Mouse (Mus musculus) cerebellum, adult 2 months (tissue): ENCODE results near the gene Ubr4. TPM values are rescaled to one million over a fixed set of nuclear protein-coding genes. Genes with fewer than 3 reads are reported as not detected.
A peak's percentile ranks its signal among the peaks of the same experiment; 100 is the strongest.

Experiments
- DNase-seq, 2 experiments: peaks; one replicate each; pipeline ENCODE4 v3.0.0; 2021
- H3K27ac ChIP-seq: fragments of 200-500 bp; 2 replicates; pipeline ENCODE4 v1.5.1; 2012; ENCODE audit warnings: low read length, control low read depth, inconsistent platforms; ENCODE audit not compliant: insufficient read depth
- H3K27me3 ChIP-seq: fragments of 200-500 bp; 2 replicates; pipeline ENCODE4 v1.6.1; 2012; ENCODE audit warnings: inconsistent platforms, mild to moderate bottlenecking, low read length, moderate library complexity; ENCODE audit not compliant: control insufficient read depth, insufficient read depth
- H3K4me1 ChIP-seq: fragments of 200-500 bp; 2 replicates; pipeline ENCODE4 v1.6.1; 2011; ENCODE audit warnings: low read length; ENCODE audit not compliant: control insufficient read depth, insufficient read depth
- H3K4me3 ChIP-seq: fragments of 200-500 bp; replicated peaks from 2 replicates; pipeline ENCODE3; 2011; ENCODE audit warnings: mild to moderate bottlenecking, low read depth, low read length, control low read depth; ENCODE audit not compliant: insufficient read depth
- CTCF ChIP-seq: fragments of 200-500 bp; IDR thresholded peaks from 2 replicates; pipeline ENCODE4 v1.5.1; 2011; ENCODE audit warnings: low read depth, mild to moderate bottlenecking, control low read depth, low read length, moderate library complexity, borderline replicate concordance; ENCODE audit not compliant: insufficient read depth
- POLR2A ChIP-seq: fragments of 200-500 bp; IDR thresholded peaks from 2 replicates; pipeline ENCODE4 v1.6.1; 2011; ENCODE audit warnings: low read length, control low read depth, borderline replicate concordance; ENCODE audit not compliant: insufficient read depth
- WGBS: fragments of 180-500 bp; shearing (Covaris S2); methylation state at CpG from one replicate; pipeline ENCODE4 v1.1.7; 2018; 5-methylcytosine and 5-hydroxymethylcytosine counted together
- polyA plus RNA-seq: library from polyadenylated mRNA; depleted of rRNA; stranded (reverse); fragments of >200 nt; gene quantifications from 2 replicates; pipeline ENCODE4 v1.2.3, GENCODE M21; 2012

Ubr4 gene
- polyA plus RNA-seq, 1 experiment = 256 TPM

GRCm38 (mm10) chr4:139340835-139341234 lies 11.6 kb upstream of the Ubr4 start:
- H3K4me3 ChIP-seq = no peak overlapping the region
- DNase-seq = no peak
- TF ChIP-seq CTCF = no peak
- TF ChIP-seq POLR2A = no peak
- H3K27ac ChIP-seq = no peak overlapping the region
- no peaks in the 10 kb centered on the region for H3K4me1 ChIP-seq
- 87% methylated on average over 4 of the region's 4 CpGs for WGBS
- H3K27me3 ChIP-seq = no peaks in the 10 kb centered on the region

DNA sequence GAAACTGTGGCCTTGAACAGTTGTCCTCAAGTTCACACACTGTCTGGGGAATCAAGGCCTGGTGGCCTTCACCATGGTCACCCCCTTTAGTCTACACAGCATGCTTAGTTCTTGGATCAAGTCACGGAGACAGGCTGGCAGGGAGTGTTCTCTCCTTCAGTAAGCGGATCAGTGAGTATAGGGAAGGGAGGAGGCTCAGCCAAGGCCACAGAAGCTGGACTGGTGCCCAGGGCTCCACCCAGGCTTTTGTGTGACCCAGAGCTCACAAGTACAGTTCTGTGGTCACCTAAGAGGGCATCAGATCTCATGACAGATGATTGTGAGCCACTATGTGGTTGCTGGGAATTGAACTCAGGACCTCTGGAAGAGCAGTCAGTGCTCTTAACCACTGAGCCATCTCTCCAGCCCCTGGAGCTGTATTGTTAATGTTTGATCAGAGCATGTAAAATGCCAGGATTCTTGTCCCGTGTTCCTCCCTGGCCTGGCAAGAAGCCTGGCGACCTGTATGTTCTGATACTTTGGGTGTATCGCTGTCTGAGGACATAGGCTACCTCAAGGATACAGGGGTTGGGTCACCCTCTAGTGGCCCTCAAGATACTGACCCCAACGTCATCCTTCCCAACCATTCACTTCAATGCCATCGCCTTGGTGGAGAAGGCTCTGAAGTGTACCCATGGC lies 10.7 kb upstream of the Ubr4 start:
- no peak for TF ChIP-seq POLR2A
- TF ChIP-seq CTCF = no peak
- Histone ChIP-seq H3K27me3 (no peaks in the 10 kb centered on the region), H3K4me1 (no peaks in the 10 kb centered on the region), H3K27ac (no peak overlapping the region), H3K4me3 (no peak overlapping the region)
- DNase-seq = no peak
- WGBS = 55% methylated on average over 7 of the region's 7 CpGs

DNA sequence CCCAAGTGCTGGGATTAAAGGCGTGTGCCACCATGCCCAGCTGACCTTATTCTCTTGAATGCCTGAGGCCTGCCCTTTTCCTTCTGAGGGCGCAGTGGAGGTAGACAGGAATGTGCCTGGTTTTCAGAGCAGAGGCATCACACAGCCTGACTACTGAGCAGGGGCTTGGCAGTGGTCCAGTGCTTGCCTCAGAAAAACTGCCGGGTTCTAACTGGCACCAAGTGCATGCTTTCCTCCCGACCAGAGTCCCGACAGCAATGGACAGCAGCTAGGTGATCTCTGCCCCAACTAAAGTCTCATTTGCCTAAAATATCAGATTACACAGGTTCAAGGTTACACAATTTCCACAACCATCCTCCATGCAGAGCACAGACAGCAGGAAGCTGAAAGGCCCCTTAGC lies 8.7 kb upstream of the Ubr4 start:
- Histone ChIP-seq H3K4me3 (no peak overlapping the region), H3K27me3 (no peaks in the 10 kb centered on the region), H3K4me1 (no peaks in the 10 kb centered on the region), H3K27ac (no peak overlapping the region)
- WGBS = 25% methylated on average over 5 of the region's 5 CpGs
- no peak for TF ChIP-seq POLR2A
- DNase-seq = peak; percentile 29

DNA sequence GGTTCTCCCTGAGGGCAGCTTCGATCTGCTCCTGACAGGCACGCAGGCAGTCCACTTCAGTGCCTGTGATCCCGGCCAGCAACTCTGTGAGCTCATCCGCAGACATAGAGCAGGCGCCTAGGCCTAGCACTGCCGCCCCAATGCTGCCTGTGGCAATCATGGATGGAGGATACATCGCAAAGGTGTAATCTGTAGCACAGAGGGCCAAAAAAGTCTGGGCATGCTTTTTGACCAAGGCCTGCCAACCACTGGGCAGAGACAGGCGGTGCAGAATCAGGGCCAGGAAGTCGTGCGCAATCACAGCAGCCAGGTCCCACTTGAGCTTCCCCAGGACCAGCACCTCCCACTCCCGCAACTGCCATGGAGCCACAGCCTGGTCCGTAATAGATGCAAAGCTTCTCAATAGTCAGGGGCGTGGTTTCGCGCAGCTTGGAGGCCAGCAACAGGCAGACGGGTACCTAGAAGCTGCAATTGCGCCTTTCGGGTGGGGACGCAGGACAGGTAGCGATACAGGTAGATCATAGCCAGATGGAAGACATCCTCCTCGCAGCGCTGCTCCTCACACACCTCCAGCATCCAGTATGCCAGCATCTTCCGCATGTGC lies 6.9 kb upstream of the Ubr4 start:
- no peak overlapping the region for H3K4me3 ChIP-seq
- DNase-seq = no peak
- TF ChIP-seq POLR2A (no peak), CTCF (no peak)
- H3K27me3 ChIP-seq = no peaks in the 10 kb centered on the region
- H3K4me1 ChIP-seq = no peaks in the 10 kb centered on the region
- H3K27ac ChIP-seq = no peak overlapping the region
- 70% methylated on average over 23 of the region's 23 CpGs for WGBS

GRCm38 (mm10) chr4:139352832-139353231 lies 423 bp downstream of the Ubr4 start:
- no peak for TF ChIP-seq POLR2A
- TF ChIP-seq CTCF = no peak
- no peak for DNase-seq

GRCm38 (mm10) chr4:139357211-139357610 lies 4.8 kb downstream of the Ubr4 start:
- TF ChIP-seq CTCF = no peak
- TF ChIP-seq POLR2A = no peak
- Histone ChIP-seq H3K4me3 (no peak overlapping the region), H3K27me3 (no peaks in the 10 kb centered on the region), H3K27ac (no peak overlapping the region), H3K4me1 (no peaks in the 10 kb centered on the region)
- WGBS = 91% methylated on average over 3 of the region's 3 CpGs
- DNase-seq = no peak

More at GRCm38 (mm10) chr4:139352832-139353231, 423 bp downstream of the Ubr4 start:
- Histone ChIP-seq H3K27ac (peak overlapping the region; percentile 95; the same call in 1 of the 2 replicates), H3K4me3 (peak overlapping the region; percentile 99), H3K4me1 (peaks cover 3% of the 10 kb centered on the region; the same call in 1 of the 2 replicates), H3K27me3 (no peaks in the 10 kb centered on the region)
- WGBS = 0% methylated on average over 7 of the region's 7 CpGs

DNA sequence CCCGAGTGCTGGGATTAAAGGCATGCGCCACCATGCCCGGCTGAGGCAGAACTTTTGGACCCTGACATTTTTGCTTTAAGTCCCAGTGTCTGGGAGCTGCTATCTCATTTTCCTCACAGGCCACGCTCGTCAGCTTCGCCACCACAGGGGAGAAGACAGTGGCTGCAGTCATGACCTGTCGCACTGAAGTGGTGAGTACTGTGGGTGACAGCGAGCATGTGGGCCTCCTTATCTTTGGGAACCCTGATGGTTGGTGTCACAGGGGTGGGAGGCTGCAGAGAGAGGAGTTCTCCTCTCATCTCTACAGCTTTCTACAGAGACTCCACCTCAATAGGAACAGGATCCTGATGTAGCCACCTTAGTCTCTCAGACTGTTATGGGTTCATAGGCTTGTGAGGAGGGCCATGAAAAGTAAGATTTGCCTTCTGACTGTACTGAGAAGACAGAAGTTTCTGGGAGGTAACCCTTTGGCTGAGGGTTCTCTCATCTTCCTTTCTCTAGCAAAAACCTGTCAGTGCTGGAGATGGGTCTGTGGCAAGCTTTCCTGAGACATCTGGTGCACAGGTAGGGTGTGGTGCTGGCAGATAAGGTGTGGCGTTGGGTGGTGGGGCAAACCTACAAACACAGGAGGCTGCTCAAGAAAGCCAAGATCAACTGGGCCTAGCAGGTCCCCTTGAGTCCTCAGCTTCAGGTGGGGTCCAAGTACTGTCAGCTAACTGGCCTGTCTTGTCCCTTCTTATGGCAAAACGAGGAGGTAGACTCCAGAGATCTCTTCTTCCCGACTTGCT lies 8.5 kb downstream of the Ubr4 start:
- 91% methylated on average over 11 of the region's 11 CpGs for WGBS
- H3K4me3 ChIP-seq = no peak overlapping the region
- H3K4me1 ChIP-seq = no peaks in the 10 kb centered on the region
- no peak overlapping the region for H3K27ac ChIP-seq
- DNase-seq = no peak
- TF ChIP-seq CTCF (no peak), POLR2A (no peak)
- H3K27me3 ChIP-seq = no peaks in the 10 kb centered on the region

- DNase-seq = no peak
- no peaks in the 10 kb centered on the region for H3K27me3 ChIP-seq
- 96% methylated on average over 3 of the region's 3 CpGs for WGBS
- H3K27ac ChIP-seq = no peak overlapping the region
- H3K4me3 ChIP-seq = no peak overlapping the region
- TF ChIP-seq CTCF = no peak
- TF ChIP-seq POLR2A = no peak
- H3K4me1 ChIP-seq = no peaks in the 10 kb centered on the region
Measured at GRCm38 (mm10) chr4:139367336-139367735, 14.9 kb downstream of the Ubr4 start.

- H3K4me1 ChIP-seq = no peaks in the 10 kb centered on the region
- no peak overlapping the region for H3K27ac ChIP-seq
- H3K27me3 ChIP-seq = no peaks in the 10 kb centered on the region
- H3K4me3 ChIP-seq = no peak overlapping the region
- WGBS = 95% methylated on average over 5 of the region's 5 CpGs
- no peak for TF ChIP-seq POLR2A
- no peak for TF ChIP-seq CTCF
- no peak for DNase-seq
Measured at GRCm38 (mm10) chr4:139368038-139368437, 15.6 kb downstream of the Ubr4 start.
